Mouse (Mus musculus): ENCODE measurements at regions not wholly inside any gene's neighbourhood (a gene's known extent, or its start where the extent isn't known, plus 50 kb on each side); places are given as distances from the start of the nearest gene placed in this dataset.

DNA sequence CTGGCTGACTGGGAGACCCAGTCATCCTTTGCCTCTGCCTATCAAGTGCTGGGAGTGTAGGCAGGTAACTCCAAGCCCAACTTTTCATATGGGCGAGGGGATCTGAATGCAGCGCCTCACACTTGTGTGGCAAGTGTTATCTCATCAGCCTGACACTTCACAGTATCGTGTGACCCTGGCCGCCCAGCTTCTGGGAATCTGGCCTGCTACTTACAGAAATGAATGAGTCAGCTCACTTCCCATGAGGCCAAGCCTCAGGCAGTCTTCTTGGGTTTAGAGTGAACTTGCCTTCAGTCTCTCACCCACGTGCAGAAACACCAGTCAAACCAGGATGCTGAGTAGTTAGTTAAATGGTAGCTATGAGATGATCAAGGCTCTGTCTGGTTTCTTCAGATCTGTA lies 156.5 kb downstream of the En1 start:
- ATAC-seq (ENCODE audit: insufficient number of reproducible peaks, low FRiP score, low TSS enrichment): no peak

DNA sequence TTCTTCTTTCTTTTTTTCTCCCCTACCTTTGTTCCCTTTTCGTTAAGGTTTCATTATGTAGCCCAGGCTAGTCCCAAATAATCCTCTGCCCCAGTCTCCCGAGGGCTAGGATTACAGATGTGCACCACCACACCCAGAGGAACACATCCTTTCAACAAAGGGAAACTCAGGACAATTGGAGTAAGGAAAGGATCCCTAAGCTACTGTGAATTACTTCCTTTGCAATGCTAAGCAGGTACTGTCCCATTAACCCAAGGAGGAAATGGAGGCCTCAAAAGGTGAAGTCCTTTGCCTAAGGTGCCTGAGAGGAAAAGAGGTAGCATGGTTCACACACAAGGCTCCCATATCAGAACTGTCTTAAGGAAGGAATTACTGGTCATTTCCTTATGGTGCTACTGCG lies 157.2 kb downstream of the En1 start:
- no peak for ATAC-seq (ENCODE audit: insufficient number of reproducible peaks, low FRiP score, low TSS enrichment)

- no peak for ATAC-seq (ENCODE audit: insufficient number of reproducible peaks, low FRiP score, low TSS enrichment)
These were observed 159.1 kb downstream of the En1 start for GRCm38 (mm10) chr1:120761364-120761763.

DNA sequence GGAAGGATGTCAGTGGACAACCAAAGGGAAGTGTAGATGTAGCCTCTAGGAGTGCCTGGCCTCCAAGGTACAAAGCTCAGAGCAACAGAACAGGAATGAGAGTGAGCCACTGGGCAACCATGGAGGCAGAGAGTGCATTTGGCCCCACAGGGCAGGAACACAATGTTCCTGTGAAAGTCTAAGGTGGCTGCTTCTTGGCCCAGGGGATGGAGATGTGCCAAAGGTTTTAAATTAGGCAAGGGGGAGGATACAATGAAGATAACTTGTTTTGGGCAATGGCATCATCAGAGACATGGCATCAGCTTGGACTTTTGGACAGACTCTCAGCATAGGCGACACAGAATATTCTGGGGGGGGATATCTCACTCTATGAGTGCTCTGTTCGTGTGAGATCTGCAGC lies 160.3 kb downstream of the En1 start:
- no peak for ATAC-seq (ENCODE audit: insufficient number of reproducible peaks, low FRiP score, low TSS enrichment)

DNA sequence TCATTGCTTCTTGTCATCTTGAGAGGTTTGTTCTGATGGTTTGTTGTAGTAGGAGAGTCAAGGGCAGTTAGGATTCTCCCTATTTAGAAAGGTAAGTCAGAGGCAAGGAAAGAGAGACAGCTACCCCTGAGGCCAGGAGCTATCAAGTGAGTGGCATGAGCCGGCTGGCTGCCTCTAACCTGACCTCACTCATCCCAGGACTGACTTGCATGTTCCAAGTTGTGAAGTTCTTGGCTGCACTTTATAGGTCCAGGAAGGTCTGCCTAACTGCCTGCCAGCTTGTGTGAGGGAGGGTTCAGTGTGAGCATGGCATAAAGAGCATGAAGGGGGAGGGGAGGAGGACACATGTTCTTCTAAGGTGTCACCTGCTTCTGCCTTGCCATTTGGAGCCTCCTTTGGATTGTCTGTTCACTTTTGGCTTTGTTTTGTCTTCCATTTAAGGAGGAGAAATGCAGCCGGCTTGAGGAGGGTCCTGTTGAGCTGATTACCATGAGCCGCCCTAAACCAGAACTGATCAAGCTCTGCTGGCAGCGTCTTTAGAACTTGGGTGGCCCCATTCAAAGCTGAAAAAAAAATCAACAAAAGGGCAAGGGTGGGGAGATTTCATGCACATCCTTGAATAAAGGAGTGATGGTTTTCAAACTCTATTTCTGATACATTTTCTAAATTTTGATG lies 160.8 kb downstream of the En1 start:
- ATAC-seq (ENCODE audit: insufficient number of reproducible peaks, low FRiP score, low TSS enrichment): no peak

DNA sequence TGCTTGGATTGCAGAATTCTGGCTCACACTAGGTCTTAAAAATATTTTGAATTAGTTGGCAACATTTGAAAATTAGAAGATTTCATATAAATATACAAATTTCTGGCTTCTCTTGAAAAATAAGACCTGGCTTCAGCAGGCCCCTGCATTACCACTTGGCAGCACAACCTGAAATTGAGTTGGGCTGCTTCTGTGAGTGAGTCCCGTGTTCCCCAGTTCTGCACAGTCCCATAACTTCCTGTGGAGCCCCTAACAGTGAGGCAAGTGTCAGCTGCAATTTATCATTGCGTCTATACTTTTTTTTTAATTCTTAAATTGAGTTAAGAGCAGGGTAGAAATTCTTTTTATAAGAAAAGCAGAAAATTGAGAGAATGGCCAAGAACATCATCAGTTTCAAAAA lies 164.8 kb downstream of the En1 start:
- ATAC-seq (ENCODE audit: insufficient number of reproducible peaks, low FRiP score, low TSS enrichment): no peak

GRCm38 (mm10) chr1:120771269-120771668 lies 169.1 kb downstream of the En1 start:
- no peak for ATAC-seq (ENCODE audit: insufficient number of reproducible peaks, low FRiP score, low TSS enrichment)

GRCm38 (mm10) chr1:120776906-120777305 lies 174.7 kb downstream of the En1 start:
- no peak for ATAC-seq (ENCODE audit: insufficient number of reproducible peaks, low FRiP score, low TSS enrichment)

GRCm38 (mm10) chr1:120777468-120777867 lies 175.2 kb downstream of the En1 start:
- no peak for ATAC-seq (ENCODE audit: insufficient number of reproducible peaks, low FRiP score, low TSS enrichment)

- ATAC-seq (ENCODE audit: insufficient number of reproducible peaks, low FRiP score, low TSS enrichment): no peak
These were observed 193.0 kb downstream of the En1 start for GRCm38 (mm10) chr1:120795245-120795644.

DNA sequence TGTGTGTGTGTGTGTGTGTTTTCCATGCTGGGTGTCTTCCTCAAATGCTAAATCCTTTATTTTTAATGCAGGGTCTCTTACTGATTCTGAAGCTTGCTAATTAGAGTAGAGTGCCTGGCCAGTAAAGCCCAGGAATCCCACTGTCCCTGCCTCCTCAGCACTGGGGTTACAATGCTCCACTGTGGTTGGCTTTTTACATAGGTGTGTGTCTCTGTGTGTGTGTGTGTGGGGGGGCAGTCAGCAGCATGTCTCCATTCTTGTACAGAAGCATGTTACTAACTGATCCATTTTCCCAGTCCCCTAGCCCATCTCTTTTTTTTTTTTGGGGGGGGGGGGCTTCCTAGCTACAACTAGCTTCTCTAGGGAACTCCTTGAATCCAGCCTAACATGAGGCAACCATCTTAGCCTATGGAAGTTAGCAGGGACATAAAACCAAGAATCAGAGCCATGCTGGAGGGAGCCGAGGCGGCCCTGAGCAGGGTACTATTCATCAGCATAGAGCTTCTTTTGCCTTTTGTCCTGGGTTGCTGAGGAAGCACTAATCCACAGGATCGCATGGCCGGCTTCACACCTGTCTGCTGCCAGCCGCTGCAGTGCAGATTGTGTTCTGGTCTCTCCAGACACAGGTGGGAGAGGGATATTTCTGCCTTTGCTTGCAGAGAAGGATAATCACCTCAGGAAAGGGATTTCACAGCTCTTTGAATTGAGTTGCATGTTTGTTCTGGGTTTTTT lies 199.2 kb downstream of the En1 start:
- no peak for ATAC-seq (ENCODE audit: insufficient number of reproducible peaks, low FRiP score, low TSS enrichment)

DNA sequence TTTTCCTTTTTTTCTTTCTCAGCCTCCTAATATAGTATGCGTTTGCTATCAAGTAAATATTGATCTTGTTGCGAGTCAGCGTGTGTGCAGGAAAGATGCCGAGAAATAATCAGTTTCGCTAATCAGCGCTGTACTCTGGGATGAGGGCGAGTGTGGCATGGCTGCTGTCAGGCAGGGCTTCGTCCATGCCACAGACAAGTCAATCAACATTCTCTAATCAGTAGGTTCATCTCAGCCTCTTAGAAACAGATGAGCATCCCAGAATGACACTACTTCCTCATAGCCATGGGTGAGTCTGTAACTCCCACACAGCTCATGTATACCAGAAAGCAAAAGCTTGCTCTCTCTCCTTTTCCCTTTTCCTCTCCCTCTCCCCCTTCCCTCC lies 199.8 kb downstream of the En1 start:
- no peak for ATAC-seq (ENCODE audit: insufficient number of reproducible peaks, low FRiP score, low TSS enrichment)

- ATAC-seq (ENCODE audit: insufficient number of reproducible peaks, low FRiP score, low TSS enrichment): no peak
These were observed 212.2 kb downstream of the En1 start for GRCm38 (mm10) chr1:120814441-120814840.

GRCm38 (mm10) chr1:120816237-120816820 lies 214.1 kb downstream of the En1 start:
- ATAC-seq (ENCODE audit: insufficient number of reproducible peaks, low FRiP score, low TSS enrichment): no peak

DNA sequence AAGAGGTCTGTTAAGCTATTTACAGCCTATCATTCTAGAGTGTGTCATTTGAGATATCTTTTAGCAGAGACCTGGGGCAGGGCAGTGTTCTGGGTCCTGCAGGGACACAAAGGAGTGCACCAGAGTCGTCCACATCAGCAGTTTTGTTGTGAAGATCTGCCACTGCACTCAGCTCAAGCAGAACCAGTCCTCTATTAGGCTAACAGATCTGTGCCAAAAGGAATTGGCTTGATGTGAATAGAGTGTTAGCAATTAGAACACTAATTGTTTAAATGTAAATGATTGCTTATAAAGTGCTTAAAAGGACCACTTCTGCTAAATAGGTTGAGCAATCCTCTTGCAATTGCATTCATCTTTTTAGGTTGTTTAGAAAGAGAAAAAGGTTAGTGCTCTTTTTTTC lies 215.3 kb downstream of the En1 start:
- ATAC-seq (ENCODE audit: insufficient number of reproducible peaks, low FRiP score, low TSS enrichment): no peak

DNA sequence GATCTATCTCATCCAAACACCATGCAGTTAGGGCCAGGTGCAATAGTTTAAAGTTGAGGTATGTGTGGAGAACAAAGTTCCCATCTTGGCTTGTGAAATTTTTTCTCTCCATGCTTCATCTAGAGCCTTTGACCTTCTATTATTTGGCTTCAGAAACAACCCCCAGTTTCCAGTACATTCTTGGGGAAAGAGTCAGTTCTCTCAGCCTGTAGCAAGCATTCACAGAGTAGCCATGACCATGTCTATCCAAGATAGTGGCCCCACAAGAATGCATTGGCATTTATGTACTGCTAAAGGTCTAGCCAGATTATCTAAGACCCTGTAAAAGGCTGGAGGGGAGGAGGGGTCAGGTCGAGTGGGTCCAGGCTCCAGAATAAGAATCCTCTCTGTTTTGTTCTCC lies 229.8 kb downstream of the En1 start:
- no peak for ATAC-seq (ENCODE audit: insufficient number of reproducible peaks, low FRiP score, low TSS enrichment)

GRCm38 (mm10) chr1:120842596-120842995 lies 240.4 kb downstream of the En1 start:
- ATAC-seq (ENCODE audit: insufficient number of reproducible peaks, low FRiP score, low TSS enrichment): no peak

- no peak for ATAC-seq (ENCODE audit: insufficient number of reproducible peaks, low FRiP score, low TSS enrichment)
These were observed 243.9 kb downstream of the En1 start for GRCm38 (mm10) chr1:120846146-120846545.

DNA sequence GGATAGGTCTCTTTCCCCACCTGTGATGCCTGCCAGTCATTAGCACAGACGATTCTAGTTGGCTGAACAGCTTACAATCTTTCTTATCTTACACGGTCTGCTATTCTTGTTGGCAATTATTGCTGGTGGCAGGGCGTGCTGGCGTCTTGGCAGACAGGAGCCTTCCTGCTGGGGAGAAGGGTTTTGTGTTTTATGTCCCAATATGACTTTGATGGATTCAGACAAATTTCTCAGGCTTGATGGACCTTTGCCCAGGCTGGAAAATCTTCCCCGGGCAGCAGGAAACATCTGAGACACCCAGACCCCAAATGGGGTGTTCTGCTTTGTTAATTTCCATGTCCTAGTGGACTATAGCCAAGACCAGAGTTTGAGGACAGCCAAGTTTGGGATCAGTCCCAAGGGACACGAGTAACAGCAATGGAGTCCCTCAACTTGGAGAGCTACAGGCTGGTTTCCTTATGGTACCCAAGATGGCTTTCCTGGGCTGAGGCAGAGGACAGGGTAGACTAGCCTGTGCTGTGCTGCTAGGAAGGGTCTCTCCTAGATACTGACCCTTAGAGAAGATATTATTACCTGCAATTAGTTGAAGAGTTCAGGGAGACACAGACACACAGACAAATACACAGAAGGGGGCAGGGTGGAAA lies 249.8 kb downstream of the En1 start:
- ATAC-seq (ENCODE audit: insufficient number of reproducible peaks, low FRiP score, low TSS enrichment): no peak

GRCm38 (mm10) chr1:120857566-120857965 lies 255.3 kb downstream of the En1 start:
- ATAC-seq (ENCODE audit: insufficient number of reproducible peaks, low FRiP score, low TSS enrichment): no peak

DNA sequence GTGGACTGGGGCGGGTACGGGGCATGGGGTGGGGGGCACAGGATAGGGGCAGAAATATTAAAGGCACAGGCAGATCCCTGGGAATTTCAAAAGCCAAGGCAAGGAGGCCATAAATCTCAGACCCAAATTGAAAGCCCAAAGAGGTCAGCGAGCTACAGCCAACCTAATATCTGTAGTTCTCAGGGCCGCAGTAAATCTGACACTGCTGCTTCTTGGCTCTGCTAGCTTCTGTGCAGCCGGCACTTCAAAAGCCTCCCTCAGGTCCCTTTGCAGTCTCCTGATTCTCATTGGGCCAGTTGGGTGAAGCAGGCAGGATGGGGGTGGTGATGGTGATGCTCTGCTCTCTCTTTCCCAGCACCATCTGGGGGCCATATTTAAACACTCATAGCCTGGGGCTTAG lies 257.3 kb downstream of the En1 start:
- no peak for ATAC-seq (ENCODE audit: insufficient number of reproducible peaks, low FRiP score, low TSS enrichment)
